Mouse (Mus musculus) brain, embryonic 14.5 days (tissue): Measurements from ENCODE around the gene Serpinb9b. TPM values are rescaled to one million over a fixed set of nuclear protein-coding genes. Genes with fewer than 3 reads are reported as not detected.
"Not testable (repeated sequence)": the region's sequence is repeated elsewhere in the genome, so short reads cannot be mapped to it uniquely, and the experiment has no call there.

ENCODE experiments used
- DNase-seq: peaks from one replicate; pipeline ENCODE4 v3.0.0-alpha.2; 2011; ENCODE audit warnings: low read depth
- CTCF ChIP-seq: fragments of 200-500 bp; IDR thresholded peaks from 2 replicates; pipeline ENCODE4 v1.5.1; 2012; ENCODE audit warnings: inconsistent platforms, mild to moderate bottlenecking, moderate library complexity, borderline replicate concordance; ENCODE audit not compliant: insufficient read depth, insufficient read length; ENCODE audit errors: extremely low read depth
- POLR2A ChIP-seq: fragments of 200-500 bp; IDR thresholded peaks from 2 replicates; pipeline ENCODE4 v1.6.1; 2012; ENCODE audit warnings: mild to moderate bottlenecking, inconsistent platforms, borderline replicate concordance; ENCODE audit not compliant: poor library complexity, insufficient read depth, insufficient read length, severe bottlenecking; ENCODE audit errors: extremely low read depth
- polyA plus RNA-seq: library from polyadenylated mRNA; depleted of rRNA; stranded (reverse); fragments of >200 nt; gene quantifications from 2 replicates; pipeline ENCODE4 v1.2.3, GENCODE M21; 2012

The Serpinb9b gene
- polyA plus RNA-seq, 1 experiment = 0.14 TPM

- no peak for DNase-seq
- TF ChIP-seq CTCF = no peak
- TF ChIP-seq POLR2A = no peak
Observed at GRCm38 (mm10) chr13:33006555-33006954, 20.7 kb upstream of the Serpinb9b start.

GRCm38 (mm10) chr13:33012395-33012794 lies 14.8 kb upstream of the Serpinb9b start:
- DNase-seq = no peak
- TF ChIP-seq POLR2A (no peak), CTCF (no peak)

GRCm38 (mm10) chr13:33013271-33013670 lies 13.9 kb upstream of the Serpinb9b start:
- DNase-seq = no peak
- TF ChIP-seq POLR2A = no peak
- no peak for TF ChIP-seq CTCF

DNA sequence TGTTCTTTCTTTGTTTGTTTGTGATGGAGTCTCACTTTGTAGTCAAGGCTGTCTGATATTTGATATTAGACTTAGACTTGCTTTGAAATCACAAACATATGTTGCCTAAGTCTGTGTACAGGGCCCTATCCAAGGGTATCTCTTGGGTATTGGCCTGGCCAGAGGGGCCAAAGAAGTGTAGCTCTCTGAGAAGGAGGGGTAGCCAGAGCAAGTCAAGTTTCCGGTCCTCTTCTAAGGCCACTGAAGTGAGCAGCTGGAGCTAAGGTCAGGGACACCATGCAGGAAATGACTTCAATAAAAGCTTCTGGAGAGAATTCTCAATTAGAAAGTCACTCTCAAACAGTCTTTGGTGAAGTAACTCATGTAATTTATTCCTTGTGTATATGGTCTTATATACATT lies 4.8 kb upstream of the Serpinb9b start:
- no peak for DNase-seq

DNA sequence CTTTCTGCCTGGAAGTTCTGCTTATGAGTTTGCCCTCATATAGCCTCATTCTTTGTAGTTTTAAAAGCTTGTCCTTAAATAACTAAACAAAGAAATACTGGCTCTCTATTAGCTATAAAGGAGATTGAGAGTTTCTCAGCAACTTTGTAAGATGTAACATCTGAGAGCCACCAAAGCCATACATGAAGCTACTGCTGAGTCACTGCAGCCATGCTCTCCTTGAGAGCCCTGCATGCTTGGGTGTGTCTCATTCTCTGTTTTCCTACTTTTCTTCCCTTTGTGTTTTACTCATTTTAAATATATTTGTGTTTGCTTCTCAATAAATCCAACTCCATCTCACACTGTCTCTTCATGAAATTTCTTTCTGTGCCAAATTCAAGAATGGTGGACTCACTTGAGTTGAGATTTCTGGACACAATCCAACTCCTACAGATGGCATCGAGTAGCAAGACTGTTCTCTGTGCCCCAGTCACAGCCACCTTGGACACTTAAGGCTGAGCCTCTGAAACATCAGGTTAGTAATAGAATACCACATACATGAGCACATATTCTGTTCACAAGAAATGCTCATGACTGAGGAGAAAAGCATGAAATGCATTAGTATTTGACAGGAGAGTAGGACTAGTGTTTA lies 674 bp upstream of the Serpinb9b start:
- DNase-seq = no peak
- TF ChIP-seq POLR2A = no peak
- no peak for TF ChIP-seq CTCF

More for the DNA sequence above, 4.8 kb upstream of the Serpinb9b start:
- TF ChIP-seq POLR2A (no peak), CTCF (no peak)

- TF ChIP-seq CTCF = no peak
- no peak for TF ChIP-seq POLR2A
- no peak for DNase-seq
Observed at GRCm38 (mm10) chr13:33028146-33028545, 930 bp downstream of the Serpinb9b start.

- no peak for TF ChIP-seq POLR2A
- TF ChIP-seq CTCF = no peak
- no peak for DNase-seq
Observed at GRCm38 (mm10) chr13:33028550-33028949, 1.3 kb downstream of the Serpinb9b start.

GRCm38 (mm10) chr13:33029478-33029877 lies 2.3 kb downstream of the Serpinb9b start:
- not testable (repeated sequence) for DNase-seq

DNA sequence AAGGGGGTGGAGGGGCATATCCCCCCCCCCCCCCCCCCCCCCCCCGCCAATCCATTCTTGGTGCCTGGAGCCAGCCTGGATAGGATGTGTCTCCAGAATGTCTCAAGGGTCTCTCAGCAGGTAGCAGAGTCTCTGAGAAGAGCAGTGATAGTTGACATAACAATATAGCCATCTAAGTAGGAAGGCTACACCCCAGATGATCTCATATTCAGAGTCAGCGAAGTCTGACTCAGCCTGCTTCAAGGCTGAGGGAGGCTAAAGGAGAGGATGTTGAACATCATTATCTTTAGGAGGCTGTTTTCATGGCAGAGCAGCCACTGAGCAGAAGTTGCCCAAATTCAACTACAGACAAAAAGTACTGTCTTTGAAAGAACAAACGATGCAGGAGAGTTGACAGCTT lies 3.1 kb downstream of the Serpinb9b start:
- TF ChIP-seq CTCF (no peak), POLR2A (no peak)

DNA sequence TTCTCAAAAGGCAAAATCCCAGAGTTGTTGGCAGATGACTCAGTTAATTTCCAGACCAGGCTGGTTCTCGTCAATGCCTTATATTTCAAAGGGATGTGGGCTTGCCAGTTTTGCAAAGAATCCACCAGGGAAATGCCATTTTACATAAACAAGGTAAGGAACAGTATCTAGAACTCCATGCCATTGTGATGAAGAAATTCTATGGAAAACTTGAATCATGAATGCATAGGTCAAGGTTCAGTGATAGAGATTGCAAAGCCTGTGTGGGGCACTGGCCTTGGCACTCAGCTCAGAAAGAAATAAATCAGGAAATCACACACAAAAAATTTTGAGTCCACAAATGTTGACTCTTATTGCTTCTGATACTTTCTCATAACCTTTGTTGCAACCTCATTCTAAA lies 8.3 kb downstream of the Serpinb9b start:
- DNase-seq = no peak
- no peak for TF ChIP-seq CTCF
- TF ChIP-seq POLR2A = no peak

More for the DNA sequence above, 3.1 kb downstream of the Serpinb9b start:
- DNase-seq = no peak

GRCm38 (mm10) chr13:33043542-33043941 lies 16.3 kb downstream of the Serpinb9b start:
- TF ChIP-seq CTCF = no peak
- no peak for TF ChIP-seq POLR2A
- no peak for DNase-seq

GRCm38 (mm10) chr13:33047234-33047633 lies 20.0 kb downstream of the Serpinb9b start:
- TF ChIP-seq CTCF (no peak), POLR2A (no peak)
- DNase-seq = no peak
